Mouse (Mus musculus) layer of hippocampus, adult 11-12 months (tissue): Measurements from ENCODE around the gene Kcnf1.

ENCODE experiments used
- DNase-seq: peaks from one replicate; pipeline ENCODE4 v3.0.0; 2022; ENCODE audit warnings: low spot score

The Kcnf1 gene

DNA sequence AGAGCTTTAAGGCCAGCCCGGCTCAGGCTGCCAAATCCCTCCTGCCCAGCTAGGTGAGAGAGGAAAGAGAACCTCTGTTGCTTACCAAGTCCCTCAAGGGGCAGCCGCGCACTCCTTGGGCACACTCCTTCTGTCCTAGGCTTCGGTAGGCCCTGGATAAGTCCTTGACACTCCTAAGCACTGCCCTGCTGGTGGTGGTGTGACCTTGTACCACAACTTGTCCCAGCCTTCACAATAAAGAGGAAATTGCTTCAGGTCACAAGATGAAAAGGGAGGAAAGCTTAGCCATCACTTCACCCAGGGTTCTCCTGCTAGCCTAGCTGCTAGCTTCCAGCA lies at the start of gene Kcnf1:
Gene Kcnf1 (minus strand): TSS at position 132 of the 336 bp plus-strand sequence.
- DNase-seq = no peak

DNA sequence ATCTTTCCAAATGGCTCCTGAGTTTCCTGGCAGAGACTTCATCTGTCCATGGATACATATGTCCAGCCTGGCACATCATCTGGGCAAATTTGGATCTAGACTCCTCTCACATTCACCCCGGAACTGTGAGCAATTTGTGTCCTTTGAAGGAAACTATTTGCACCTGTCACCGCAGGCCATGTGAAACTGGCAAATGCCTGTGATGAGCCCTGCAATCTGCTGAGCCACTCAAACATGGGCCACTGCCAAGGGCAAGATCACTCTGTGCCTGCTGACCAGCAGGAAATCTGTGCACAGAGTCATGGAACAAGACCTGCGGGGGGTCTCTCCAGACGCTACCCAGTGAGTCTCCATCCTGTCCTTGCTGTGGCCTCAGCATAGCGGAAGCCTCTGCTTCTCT lies 48.3 kb upstream of the Kcnf1 start:
- DNase-seq = no peak

GRCm38 (mm10) chr12:17223050-17223449 lies 46.4 kb upstream of the Kcnf1 start:
- no peak for DNase-seq

DNA sequence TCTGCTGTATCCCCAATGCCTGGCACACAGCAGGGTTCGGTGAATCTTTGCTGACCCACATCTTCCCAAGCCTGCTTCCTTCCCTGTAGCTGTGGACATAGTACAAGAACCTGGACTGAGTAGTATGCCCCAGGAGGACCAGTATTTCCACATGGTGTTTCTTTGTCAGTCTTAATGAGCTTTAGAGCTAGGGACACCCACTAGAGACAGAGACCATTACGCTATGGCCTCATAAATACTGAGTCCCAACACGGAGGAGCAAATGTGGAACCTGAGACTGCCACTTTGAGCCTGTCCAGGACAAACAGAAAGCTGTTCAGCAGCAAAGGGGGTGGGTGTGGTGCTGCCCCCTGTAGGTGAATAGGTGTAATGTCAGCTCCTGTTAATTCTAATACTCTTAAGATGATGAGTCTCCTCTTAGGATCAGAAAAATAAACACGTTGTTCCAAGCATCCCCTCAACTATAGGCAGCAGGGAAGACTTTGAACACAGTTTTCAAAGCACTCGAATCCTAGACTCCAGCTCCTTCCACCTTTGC lies 45.3 kb upstream of the Kcnf1 start:
- DNase-seq = no peak

DNA sequence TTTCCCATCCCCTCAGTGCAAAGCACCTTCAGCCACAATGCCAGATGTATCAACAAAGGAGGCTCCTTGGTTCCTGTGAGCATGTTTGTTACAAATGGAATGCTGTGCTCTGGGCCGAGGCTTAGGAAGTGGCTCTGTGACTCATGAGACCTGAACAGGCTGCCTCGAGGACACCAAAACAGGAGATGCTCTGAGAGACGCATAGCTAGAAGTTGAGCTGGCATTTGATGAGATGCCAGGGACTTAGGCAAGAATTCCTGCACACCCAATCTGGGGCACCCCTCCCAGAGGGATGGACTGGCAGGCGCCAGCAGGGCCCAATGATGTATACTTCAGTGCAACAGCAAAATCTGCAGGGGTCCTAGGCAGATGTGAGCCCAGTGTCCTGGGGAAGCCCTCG lies 43.9 kb upstream of the Kcnf1 start:
- DNase-seq = no peak

DNA sequence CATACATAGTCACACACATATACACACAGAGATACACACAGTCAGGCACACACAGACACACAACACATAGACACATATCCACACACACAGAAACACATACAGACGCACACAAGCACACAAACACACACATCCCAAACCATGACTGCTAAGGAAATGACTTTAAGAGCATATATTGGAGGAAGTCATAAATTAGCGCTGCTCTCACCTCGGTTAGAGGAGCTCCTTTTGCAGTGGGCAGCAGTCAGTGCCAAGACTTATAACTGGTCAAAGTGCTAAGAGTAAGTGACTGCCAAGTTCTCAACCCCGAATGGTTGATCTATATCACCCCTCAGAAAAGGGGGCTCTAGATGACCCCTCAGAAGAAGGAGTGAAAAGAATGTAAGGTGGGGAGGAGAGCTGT lies 42.4 kb upstream of the Kcnf1 start:
- DNase-seq = no peak

DNA sequence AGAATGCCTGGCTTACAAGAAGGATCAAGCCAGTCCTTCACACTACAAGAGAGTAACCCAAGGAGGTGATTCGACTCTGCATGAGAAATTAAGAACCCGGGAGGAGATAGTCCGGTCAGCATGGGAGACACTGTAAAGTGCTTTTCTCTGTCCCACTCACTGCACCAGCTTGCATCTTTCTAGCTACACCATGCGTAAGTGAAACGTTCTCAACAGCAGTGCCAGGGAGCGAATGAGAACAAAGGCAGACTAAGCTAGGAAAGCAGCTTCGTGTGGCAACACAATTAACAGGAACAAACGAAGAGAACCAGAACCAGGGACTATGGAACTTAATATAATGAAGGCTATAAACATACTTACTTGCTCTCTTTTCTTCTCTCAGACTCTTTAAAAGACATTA lies 41.7 kb upstream of the Kcnf1 start:
- DNase-seq = no peak

DNA sequence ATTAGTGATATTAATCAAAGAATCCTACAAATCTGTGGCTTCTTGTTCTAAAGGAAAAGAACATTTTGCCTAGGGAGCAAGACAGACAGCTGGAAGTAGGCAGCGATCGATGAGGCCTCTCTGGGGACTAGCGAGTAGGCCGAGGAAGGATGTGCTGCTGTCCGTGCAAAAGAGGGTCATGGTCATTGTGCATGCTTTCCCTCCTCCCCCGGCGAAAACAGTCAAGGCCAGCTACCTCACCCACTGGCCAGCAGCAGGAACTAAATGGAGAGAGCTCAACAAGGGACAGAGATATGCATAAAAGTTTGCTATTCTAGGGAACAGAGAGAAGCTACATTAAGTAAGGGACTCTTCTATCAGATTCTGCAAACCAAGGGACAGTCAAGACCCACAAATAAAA lies 39.1 kb upstream of the Kcnf1 start:
- no peak for DNase-seq

DNA sequence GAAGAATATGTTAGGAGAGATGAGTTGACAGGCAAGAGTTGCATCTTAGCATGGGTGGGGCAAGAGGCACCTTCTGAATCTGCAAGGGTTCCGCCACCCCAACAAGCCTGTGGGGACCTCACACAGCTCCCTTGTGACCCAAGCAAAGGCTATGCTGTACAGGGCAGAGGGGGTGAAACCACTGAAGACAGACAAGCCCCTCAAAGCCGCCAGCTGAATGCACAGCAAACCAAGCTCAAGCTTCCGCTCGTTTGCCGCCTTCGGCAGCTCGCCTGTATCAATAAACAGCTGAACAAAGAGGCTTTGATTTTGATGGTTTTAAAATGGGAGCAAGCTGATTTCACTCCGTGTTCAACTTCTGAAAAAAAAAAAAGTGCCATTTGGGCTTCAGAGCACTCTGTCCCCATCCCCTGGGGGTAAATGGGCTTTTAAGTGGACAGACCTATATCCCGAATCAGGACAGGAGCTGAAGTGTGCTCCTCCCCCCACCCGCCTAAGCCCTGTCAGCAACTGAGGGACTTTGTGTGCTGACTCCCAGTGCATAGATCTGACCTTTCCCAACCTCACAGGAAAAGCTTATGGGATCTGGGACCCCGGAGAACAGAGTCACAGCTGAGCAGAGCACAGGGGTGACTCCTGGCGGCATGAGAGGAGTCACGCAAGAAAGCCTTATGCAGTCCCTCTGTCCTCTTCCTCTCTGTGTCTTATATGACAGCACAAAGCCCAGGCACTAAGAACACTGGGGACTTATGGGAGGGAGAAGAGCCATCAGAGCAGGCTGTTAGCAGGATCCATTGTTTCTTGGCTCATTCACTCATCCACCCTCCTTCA lies 26.0 kb upstream of the Kcnf1 start:
- DNase-seq = no peak

DNA sequence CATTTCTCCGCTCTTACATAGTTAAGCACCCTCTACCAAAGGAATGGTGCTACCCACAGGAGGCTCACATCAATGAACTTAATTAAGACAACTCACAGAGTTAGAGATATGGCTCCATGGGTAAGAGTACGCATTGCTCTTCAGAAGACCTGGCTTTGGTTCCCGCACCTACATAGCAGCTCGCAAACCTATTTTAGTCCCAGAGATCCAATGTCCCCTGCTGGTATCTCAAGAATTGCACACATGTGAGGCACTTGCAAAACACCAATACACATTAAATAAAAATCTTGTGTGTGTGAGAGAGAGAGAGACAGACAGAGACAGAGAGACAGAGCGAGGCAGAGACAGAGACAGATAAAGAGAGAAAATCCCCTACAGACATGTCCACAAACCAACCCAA lies 21.9 kb upstream of the Kcnf1 start:
- no peak for DNase-seq

DNA sequence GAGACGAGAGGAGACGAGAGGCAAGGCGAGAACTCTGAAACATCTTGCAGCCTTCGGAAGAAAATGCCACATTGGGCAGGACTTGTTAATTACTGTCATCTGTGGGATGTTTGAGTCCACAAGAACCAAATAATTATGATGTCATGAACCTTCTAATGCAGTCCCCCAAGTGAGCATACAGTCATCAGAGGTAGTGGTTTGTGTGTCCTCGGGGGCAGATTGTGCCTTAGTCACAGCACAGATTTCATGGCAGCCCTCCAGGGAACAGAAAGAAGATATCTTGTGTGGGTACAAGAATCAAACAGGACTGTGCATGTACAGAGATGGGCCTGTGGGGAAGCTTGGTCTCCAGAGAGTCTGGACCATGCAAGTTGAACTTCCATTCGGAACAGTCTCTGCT lies 17.5 kb upstream of the Kcnf1 start:
- DNase-seq = no peak

DNA sequence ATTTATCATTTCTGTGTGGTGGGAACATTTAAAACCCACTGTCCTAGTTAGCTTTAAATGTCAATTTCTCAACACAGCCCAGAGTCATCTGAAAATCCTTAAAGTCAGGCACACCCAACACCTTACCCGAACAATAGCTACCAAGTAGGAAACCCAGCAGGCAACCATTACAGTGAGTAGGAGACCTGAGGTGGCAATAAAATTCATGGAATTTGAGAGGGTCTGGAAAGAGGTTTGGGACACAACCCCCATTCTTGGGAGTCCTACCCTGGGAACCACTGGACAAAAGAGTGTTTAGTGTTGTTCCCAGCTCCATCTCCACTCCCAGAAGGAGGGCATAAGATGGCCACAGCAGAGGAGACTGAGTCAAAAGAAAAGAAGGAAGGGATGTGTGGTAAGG lies 16.6 kb upstream of the Kcnf1 start:
- DNase-seq = no peak

DNA sequence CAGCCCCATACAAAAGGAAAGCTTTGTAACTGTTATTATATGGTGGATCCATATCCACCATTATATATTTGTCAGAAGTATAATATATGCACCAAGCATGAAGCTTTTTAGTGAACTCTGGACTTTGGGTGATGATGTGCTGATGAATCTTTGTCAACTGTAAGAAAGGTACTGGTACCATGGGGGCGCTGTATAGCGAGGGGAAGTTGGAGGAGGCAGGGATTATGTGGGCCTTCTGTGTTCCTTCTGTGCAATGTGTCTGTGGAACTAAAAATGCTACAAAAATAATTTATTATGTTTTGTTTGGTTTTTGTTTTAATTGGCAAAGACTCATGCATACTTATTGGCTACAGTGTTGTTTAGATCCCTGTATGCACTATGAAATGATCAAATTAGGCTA lies 16.2 kb upstream of the Kcnf1 start:
- no peak for DNase-seq

- no peak for DNase-seq
Observed at GRCm38 (mm10) chr12:17184303-17184775, 7.7 kb upstream of the Kcnf1 start.

GRCm38 (mm10) chr12:17183788-17184187 lies 7.1 kb upstream of the Kcnf1 start:
- no peak for DNase-seq

DNA sequence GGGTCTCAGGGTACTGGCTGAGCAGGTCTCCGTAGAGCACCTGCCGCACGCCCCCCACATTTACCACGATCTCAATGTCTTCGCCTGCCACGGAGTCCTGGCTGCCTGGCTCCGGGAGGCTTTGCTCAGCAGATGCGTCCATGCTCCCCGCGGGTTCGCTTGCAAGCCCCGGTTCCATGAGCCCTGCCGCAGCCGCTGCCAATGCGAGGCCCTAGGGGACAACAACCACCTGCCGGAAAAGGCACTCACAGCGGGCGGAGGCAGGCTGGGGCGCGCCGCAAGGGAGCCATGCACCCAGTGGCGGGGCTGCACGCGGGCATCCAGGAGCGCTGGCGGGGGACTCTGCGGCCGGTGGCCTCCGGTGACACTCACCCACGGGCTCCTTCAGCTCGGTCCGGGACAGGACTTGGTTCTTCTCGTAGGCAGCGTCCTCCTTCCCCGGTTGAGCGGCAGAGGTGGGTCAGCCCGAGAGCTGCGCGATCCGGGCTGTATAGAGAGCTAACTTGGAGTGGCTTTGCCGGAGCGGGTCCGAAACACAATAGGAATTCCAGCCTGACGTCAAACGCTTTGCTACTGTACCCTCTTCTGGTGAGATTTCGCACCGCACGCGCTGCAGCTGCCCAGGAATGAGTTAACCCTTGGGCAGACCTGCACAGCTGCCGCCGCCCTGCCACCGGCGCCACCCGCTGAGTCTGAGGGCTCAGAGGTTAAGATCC lies 489 bp downstream of the Kcnf1 start:
- peak; percentile 61 for DNase-seq

GRCm38 (mm10) chr12:17175531-17175951 lies 1.1 kb downstream of the Kcnf1 start:
- peak; percentile 32 for DNase-seq

GRCm38 (mm10) chr12:17175124-17175523 lies 1.6 kb downstream of the Kcnf1 start:
- no peak for DNase-seq

- no peak for DNase-seq
Observed at GRCm38 (mm10) chr12:17174134-17174893, 2.4 kb downstream of the Kcnf1 start.

- peak; percentile 48 for DNase-seq
Observed at GRCm38 (mm10) chr12:17170406-17170805, 6.3 kb downstream of the Kcnf1 start.

GRCm38 (mm10) chr12:17166116-17166515 lies 10.6 kb downstream of the Kcnf1 start:
- no peak for DNase-seq

DNA sequence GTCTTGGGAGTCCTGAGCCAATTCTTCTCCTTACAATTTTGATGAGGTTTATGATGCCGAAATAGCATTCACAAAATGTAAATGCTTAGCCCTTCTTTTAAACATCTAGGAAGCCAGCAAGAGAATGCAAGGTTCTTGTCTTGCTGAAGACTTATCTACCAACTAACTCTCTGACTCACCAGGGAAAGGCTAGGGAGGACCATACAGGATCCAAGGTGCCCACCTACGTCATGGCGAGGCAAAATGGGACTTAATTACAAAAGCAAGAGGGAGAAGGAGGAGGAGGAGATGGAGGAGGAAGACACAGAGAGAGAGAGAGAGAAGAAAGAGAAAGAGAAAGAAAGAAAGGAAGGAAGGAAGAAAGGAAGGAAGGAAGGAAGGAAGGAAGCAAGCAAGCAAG lies 12.7 kb downstream of the Kcnf1 start:
- no peak for DNase-seq

DNA sequence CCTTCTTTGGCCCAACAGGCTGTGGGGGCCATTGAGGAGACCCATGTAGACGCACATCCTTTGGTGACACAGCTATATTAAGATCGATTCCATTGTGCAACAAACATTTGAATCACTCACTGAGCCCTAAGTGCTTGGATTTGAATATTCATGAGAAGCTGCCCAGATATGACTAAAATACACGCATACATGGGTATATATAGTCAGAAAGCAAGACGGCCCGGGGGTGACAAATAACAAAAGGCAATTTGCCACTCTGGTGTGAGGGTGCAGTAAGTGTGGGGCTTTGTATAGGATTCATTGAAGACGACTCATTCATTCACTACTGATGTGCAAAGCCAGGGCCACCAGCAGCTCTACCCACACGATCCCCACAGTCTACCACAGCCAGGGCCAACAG lies 17.1 kb downstream of the Kcnf1 start:
- peak; percentile 34 for DNase-seq
